Mouse (Mus musculus): ENCODE measurements around the gene Iqcf1.
"Not testable (repeated sequence)": the region's sequence is repeated elsewhere in the genome, so short reads cannot be mapped to it uniquely, and the experiment has no call there.

The Iqcf1 gene

DNA sequence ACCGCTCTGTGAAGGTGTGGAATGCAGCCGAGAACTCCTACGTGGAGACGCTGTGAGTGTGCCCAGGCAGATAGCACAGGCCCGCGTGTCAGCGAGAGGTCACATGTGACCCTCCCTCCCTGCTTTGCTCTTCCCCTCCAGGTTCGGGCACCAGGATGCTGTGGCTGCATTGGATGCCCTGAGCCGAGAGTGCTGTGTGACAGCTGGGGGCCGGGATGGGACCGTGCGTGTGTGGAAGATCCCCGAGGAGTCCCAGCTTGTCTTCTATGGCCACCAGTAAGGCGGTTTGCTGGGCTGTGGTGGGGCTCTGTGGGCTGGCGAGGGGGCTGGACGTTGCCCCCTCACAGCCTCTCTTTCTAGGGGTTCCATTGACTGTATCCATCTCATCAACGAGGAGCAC is 16.2 kb upstream of the Iqcf1 start:
- DNase-seq: no peak

DNA sequence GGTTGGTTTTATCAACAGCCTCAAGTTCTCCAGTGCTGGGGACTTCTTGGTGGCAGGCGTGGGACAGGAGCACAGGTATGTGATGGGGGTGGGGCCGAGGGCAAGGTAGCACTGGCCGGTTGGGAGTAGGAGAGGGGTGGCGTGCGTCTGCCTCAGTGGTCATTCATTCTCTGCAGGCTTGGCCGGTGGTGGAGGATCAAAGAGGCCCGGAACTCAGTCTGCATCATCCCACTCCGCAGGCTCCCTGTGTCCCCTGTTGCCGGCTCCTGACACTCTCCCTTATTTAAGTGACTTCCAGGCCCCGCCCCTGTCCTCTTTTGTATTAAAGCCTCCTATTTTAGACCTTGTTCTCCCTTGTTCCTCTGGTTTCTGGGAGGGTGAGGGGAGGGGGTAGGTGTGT is 14.7 kb upstream of the Iqcf1 start:
- DNase-seq: no peak

DNA sequence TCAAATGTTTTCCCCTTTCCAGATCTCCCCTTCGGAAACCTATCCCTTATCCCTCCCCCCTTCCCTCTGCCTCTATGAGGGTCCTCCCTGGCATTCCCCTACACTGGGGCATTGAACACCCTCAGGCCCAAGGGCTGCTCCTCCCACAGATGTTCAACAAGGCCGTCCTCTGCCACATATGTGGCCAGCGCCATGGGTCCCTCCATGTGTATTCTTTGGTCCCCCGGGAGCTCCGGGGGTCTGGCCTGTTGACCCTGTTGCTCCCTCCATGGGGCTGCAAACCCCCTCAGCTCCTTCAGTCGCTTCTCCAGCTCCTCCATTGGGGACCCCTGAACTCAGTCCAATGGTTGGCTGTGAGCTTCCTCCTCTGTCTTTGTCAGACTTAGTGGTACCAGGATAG is 12.2 kb upstream of the Iqcf1 start:
- not testable (repeated sequence) for DNase-seq

DNA sequence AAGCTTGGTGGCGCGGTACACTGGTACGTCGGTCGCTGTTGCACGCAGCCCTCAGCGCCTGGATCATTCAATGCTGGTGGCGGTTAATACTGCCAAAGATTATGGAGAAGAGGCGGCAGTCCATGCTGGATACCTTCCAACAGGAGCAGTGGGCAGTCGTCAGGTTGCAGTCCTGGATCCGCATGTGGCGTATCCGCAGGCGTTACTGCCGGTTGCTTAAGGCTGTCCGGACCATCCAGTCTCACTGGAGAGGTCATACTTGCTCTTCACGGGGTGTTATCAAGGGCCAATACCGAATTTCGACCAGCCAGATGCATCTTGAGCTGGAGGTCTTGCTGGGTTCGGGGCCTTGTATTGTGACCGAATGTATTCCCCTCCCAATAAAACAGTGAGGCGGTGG is 2.1 kb downstream of the Iqcf1 start:
- no peak for DNase-seq

DNA sequence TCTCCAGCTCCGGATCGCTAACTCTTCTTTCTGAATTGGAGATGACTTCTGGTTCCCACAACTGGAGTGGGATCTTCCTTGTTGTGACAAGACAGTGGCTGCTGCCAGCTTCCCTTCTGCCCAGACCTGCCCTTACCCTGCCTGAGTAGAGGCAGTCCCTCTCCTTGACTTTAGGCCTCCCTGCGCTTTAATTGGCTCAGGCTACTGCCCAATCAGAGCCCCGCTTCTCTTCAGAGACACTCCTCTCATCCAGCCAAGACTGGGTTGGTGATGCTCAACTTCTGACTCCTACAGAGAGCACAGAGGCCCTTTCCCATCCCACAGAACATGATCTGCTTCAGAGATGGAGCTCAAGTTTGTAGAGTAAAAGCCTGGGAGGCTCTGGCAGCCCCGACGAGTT is 4.5 kb downstream of the Iqcf1 start:
- DNase-seq: no peak

DNA sequence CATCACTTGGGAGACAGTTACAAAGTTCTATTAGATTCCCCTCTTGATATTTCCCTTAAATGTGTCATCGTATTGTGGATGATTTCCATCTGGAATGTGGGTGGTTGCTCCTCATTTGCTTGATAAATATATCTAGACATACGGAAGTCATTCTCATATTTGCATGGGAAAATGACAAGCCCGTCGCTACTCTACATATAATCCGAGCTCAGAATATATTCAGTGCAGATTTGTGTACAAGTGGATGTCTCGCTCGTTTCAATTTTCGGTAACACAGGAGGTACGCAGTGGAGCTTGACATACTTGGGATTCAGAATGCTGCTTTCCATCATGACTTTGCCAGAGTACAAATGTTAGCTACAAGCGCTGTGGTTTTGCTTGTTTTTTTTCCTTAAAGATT is 9.6 kb downstream of the Iqcf1 start:
- DNase-seq: no peak

DNA sequence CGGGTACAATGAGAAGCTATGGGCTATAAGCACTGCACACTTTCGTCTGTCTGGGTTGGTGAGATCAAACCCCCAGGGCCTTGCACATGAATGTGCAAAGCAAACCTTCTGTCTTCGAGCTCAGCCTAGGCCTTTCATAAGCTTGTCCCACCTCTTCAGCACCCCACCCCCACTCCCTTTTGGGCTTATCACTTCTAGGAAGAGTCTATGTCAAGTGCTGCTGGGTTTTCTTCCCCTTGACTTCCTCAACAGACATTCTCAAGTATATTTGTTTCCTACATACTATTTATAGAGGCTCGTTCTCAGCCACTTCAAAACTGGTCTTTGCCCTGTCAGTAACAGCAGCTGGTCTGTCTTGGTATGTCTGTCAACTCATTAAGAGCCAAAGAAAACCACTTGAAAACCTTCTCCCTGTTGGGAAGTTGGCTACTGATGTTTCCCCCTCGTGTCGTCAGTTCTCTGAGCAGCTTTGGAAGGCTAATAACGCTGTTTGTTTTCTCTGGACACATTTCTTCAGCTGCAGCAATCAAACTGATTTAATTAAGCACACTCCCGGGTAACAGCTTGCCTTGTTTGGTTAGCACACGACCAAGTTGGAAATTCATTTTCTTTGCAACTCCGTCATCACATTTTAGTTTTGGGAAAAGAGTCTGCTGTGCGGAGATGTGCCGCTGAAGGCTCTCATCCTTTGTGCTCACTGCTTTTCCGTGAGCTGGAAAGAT is 13.1 kb downstream of the Iqcf1 start:
- no peak for DNase-seq

DNA sequence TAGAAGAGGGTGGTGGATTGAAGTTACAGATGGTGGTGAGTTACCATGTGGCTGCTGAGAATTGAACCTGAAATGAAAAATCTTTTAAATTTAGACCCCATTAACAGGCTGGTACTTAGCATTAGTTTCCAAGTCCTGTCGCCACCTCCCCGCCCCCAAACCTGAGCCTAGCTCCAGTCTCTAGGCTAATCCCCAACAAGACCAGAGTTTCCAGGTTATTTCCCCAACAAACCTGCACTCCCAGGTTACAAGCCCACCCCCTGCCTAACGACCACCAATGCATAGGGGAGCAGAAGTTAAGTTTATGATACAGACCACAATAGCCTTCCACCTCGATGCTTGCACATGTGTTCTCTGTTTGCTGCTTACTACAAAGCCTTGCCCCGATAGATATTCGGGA is 13.8 kb downstream of the Iqcf1 start:
- DNase-seq: no peak

DNA sequence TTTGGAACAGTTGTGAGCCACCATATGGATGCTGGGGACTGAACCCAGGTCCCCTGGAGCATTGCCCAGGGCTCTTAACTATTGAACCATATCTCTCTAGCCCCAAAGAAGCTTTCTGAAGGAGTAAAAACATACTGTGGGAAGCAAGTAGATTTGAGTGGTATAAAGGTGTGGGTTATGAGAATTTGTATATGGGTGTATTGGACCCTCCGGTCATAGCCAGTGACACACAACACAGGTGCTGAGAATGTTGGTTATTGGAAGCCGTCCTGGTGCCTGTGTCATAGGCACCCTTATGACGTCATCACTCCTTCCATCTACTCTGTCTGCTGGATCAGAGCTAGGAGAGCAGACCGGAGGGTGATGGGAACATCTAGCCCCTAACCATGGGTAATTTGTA is 14.5 kb downstream of the Iqcf1 start, which contains the start of gene Iqcf5:
TSS of gene Iqcf5 (plus strand) at position 301 of the 400 bp plus-strand sequence.
- DNase-seq: no peak

DNA sequence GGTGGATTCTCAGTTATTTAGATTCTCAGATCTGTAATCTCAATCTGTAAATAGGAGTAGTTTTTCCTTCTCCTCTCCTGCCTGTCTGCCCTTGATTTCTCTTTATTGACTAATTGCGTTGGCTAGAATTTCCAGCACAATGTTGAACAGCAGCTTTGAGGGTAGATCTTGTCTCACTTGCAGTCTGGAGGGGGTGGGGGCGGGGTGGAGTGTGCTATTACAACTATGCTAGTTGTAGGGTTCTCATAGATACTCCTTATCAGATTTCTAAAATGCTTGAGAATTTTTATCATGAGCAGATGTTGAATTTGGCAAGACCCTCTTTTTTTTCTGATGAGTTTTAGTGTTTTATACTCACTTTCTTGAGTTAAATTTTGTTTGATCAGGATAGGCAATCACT is 19.7 kb downstream of the Iqcf1 start:
- no peak for DNase-seq

DNA sequence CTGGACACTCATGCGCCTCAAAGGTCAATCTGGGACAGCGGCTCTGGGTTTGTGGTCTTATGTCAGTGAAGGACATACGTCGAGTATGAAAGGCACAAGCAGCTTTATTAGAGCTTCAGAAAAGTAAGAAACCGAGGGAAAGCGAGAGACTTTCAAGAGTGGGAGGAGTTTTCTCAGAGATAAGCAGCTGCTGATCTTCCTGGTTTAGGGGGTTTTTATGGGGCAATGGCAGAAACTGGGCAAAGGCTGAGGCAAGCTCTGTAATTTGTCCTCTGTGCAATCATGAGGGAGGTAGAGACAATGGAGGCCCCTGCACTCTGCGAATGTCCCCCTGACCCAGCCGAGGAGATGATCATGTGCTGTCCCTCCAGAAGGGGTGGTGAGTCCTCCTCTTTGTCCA is 20.1 kb downstream of the Iqcf1 start:
- no peak for DNase-seq

DNA sequence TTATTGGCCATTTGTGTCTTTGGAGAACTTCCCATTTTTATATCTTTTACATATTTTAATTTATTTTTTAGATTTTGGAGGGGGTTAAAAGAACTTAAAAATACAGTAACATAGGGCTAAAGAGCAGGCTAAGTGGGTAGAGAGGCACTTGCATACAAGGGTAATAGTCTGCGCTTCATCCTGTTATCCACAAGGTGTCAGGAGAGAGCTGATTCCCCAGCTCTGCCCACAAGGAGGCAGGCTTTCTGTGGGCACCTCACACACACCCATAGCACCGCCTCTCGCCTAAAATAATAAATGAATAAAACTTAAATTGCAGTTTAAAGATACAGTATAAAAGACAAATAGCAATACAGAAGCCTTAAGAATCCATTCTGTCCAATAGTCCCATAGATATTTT is 32.1 kb downstream of the Iqcf1 start:
- peak; percentile 21 to 26 for DNase-seq

DNA sequence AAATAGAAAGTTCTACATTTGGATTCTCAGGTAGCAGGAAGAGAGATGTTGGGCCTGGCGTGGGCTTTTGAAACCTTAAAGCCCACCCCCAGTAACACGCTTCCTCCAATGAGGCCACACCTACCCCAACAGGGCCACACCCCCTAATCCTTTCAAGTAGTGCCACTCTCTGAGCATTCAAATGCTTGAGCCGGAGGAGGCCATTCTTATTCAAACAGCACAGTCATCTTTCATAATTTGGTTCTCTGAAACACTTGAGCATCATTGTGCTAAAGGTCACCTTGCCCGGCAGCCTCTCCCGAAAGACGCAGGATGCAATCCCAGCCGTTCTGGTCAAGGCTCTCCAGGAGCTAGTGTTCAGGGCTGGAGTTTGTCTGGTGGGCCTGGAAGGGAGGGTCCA is 34.5 kb downstream of the Iqcf1 start:
- DNase-seq: no peak

DNA sequence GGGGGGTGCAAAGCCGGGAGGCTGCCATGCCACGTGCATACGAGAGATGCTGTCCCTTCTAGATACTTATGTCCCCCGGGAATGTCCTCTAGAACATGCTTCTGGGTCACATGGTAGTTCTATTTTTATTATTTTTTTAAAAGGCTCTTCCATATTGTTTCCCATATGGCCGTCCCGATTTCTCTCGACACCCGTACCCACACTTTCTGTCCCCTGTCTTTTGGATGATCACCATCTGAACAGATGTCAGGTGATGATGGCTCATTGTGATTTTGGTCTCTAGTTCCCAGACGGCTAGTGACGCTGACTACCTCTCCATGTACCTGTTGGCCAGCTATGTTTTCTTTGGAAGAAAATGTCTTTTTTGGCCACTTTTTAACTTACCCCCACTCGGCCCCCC is 35.2 kb downstream of the Iqcf1 start:
- no peak for DNase-seq

Measured in cerebellum, postnatal 14 days (tissue).